Mouse (Mus musculus) heart, adult 18-20 months (tissue): ENCODE measurements around the gene Trpm4. TPM values are rescaled to one million over a fixed set of nuclear protein-coding genes. Genes with fewer than 3 reads are reported as not detected.

Experiments
- DNase-seq, 2 experiments: peaks; one replicate each; pipeline ENCODE4 v3.0.0; 2021 to 2022; ENCODE audit warnings: mixed read lengths in 1 of 2
- total RNA-seq, 2 experiments: library from RNA; stranded (reverse); gene quantifications; 2 replicates each; pipeline ENCODE4 v1.2.3; 2021

Gene Trpm4
- total RNA-seq, 2 experiments from 2014 or later: 20.0 to 27.9 TPM

- no peak for DNase-seq
These were observed 20.7 kb downstream of the Trpm4 start for GRCm38 (mm10) chr7:45312686-45313453.

- DNase-seq: no peak
These were observed 21.6 kb downstream of the Trpm4 start for GRCm38 (mm10) chr7:45312023-45312422.

GRCm38 (mm10) chr7:45309455-45309854 is 24.1 kb downstream of the Trpm4 start:
- DNase-seq: peak; percentile 29 to 63

DNA sequence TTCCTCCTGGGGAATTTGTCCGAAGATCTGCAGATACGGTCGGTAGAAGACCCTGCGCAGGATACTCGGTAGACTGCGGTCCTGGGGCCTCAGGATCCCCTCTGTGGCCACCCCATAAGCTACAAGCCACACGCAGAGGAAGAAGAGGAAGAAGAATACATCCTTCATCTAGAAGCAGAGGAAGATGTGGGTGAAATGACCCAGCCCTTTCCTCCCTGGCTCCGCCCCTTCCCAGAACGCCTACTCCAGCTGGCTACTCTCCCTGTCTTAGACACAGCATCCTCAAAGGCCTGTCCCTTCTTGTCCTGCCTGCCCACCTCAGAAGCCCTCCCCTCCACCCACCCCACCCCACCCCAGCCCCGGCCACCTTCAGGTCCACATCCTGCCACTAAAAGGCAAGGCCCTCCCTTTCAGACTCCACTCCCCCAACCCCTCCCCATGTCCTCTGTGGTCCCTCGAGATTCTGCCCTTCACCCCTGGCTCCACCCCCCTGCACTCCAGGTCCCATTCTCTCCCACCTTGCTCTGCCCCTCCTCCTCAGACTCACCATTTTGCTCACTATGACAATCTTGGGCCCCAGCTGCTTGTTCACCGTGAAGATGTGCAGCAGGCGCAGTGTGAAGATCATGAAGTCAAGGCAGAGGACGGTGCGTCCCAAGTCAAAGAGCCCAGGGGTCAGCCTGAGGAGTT is 24.9 kb downstream of the Trpm4 start:
- DNase-seq: peak in 1 of 2 experiments; percentile 26

DNA sequence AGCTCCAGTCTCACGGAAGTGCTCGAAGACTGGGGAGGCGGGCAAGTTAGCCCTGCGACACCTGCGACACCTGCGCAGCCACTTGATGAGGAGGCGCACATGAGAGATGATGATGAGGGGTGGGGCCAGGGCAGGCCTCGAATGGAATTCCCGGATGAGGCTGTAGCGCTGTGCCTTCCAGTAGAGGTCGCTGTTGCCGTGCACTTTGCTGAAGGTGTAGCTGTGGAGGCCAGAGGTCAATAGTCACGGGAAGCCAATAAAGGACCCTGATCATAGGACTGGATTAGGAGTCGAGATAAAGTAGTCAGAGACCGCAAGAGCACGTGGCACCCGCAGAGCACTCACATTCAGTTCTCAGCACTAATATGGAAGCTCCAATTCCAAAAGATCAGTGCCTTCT is 28.3 kb downstream of the Trpm4 start:
- DNase-seq: peak; percentile 36 to 63

DNA sequence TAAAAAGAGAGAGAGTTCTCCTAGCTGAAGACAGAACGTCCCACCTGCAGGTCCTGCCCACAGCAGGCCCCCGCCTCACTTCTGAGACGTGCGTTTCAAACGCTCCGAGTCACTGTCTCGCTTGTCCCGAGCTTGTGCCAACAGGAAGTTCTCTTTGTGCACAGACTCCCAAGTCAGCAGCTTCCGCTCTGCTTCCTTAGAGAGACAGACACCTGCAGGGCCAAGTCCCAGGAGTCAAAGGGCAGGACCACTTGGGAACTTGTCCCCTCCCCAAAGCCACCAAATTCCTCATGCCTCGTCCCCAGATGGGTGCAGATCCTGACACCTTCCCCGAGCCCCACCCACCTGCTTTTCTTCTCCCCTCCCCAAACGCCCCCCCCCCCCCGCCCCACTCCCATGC is 28.7 kb downstream of the Trpm4 start:
- no peak for DNase-seq

DNA sequence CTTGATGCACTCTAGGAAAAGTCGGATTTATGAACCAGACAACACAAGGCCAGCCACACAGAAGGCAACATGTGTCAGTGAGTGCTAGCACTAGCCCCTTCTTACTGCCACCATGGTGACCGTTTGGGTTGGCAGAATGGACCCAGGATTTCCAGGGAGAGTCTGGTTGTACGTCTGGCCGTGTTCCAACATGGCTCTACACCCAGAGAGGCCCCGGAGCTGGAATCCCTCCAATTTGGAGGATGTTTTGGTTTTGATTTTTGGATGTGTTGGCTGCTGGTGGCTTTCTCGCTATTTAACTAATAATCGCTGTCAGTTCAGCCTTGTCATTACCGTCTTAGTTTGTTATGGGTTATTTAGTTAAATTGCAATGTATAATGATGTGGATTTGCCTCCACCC is 31.0 kb downstream of the Trpm4 start:
- DNase-seq: no peak

GRCm38 (mm10) chr7:45300270-45300669 is 33.3 kb downstream of the Trpm4 start:
- peak; percentile 46 to 82 for DNase-seq

DNA sequence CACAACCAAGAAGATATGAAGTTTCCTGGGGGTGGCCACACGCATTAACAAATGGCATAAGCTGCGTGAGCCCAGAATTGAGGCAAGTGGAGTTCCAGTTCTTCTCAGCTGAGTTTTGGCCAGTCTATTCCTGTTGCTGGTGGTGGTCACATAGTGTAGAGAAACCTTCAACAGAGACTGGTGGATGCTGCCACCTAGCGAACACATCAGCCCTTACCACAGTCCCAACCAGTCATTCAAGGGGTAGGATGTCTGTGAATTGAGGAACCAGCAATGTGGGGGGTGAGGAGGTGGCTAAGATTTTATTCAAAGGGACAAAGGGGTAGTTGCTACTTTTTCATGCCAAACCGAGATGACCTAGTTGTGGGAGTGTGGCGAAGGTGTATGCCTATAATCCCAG is 33.8 kb downstream of the Trpm4 start:
- peak; percentile 53 to 63 for DNase-seq

DNA sequence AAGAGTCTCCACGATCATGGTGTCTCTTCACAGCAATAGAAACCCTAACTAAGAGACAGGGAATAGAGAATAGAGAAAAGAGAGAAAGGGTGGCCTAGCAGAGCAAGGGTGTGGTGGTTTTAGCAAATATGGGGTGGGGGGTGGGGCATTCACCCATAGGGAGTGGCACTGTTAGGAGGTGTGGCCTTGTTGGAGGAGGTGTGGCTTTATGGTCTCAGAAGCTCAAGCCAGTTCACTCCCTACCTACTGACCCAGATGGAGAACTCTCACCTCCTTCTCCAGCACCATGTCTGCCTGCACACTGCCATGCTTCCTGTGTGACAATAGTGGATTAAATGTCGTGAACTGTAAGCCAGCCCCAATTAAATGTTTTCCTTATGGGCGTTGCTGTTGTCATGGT is 36.0 kb downstream of the Trpm4 start:
- DNase-seq: no peak

DNA sequence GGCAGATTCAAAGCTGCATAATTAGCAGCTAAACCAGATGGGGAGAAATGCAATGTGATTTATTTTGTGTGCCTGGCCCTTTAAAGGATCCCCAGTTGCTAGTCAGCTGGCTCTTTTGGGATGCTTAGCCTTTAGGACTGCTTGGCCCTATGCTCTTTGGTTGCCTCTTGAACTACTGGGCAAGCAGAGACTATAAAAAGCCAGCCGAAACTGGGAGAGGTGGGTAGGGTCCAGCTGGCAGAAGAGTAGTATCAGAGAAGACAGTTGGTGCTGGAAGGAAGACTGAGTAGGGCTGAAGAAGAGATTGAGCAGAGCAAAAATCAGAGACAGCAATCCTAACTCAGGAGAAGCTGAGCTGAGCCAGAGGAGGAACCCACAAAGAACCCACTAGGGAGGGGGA is 37.0 kb downstream of the Trpm4 start:
- no peak for DNase-seq

DNA sequence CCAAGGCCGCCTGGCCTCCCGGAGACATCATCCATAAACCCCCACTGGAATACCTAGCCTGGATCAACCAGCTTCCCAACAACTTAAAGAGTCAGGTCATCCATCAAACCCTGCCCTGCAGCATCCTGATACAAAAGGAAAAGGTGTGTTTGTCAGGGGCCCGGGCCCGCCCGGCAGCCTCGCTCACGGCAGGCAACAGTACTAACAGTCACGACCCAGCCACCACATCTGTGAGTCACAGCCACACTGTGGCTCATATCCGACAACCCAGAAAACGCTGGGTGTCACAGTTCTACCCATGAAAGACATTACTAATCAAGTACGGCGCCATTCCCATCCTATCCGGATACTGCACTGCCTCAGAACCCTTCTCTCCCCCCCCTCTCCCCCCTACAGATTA is 47.1 kb downstream of the Trpm4 start:
- no peak for DNase-seq

DNA sequence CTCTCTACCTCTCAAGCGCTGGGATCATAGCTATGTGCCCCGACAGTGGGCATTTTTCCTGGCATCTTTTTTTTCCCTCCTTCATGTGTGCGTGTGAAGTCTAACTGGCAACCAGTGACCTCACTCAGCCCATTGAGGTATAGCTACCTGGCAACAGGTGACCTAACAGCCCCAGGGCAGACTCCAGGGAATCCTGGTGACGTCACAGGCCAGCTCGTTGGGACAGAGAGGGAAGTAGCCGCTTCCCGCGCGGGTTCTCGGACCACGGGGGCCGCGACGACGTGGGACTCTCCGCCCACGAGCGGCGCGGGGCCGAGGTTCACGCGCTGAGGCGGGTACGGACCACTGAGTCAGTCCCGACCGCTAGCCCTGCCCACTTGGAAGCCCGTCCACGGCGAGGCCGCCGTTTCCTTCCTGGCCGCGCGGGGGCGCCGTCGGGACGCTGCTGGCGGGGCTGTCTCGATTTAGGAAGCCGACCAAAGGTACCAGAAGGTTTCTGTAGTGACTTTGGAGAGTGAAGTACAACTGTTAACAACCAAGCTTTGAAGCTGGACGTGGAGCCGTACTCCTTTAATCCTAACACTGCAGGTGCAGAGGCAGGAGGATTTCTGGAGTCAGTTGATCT is 56.3 kb downstream of the Trpm4 start, which contains the start of gene Slc6a21:
Slc6a21 (plus strand) TSS at position 378 of the 625 bp plus-strand sequence.
- DNase-seq: peak; percentile 74 to 86

- DNase-seq: no peak
These were observed 59.9 kb downstream of the Trpm4 start for GRCm38 (mm10) chr7:45273672-45274071.

DNA sequence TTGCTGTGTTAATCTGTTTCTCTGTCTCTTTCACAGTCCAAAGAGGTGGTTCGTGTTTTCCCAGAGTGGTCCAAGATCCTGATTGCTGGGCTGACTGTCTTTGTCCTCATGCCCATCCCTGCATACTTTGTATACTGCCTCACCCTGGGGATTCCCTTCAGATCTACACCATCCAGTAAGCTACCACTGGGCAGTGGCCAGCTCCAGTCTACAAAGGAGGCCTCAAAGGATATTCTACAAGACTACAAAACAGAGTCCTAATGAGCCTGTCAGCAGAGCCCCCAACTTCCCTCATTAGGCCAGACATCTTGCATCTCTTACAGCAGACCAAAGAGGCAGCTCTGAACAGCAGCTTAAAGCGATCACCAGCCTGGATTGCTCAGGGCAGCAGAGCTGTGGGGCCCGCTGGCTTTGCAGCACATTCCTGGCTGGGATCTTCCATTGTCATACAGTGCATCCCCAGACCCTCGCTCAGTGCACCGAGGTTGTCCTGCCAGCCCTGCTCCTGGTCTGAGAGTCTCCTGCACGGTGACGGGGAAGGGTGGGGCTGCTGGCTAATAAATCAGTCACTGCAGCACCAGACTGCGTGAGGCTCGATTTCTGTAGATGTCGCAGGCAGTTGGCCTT is 60.7 kb downstream of the Trpm4 start:
- DNase-seq: no peak

DNA sequence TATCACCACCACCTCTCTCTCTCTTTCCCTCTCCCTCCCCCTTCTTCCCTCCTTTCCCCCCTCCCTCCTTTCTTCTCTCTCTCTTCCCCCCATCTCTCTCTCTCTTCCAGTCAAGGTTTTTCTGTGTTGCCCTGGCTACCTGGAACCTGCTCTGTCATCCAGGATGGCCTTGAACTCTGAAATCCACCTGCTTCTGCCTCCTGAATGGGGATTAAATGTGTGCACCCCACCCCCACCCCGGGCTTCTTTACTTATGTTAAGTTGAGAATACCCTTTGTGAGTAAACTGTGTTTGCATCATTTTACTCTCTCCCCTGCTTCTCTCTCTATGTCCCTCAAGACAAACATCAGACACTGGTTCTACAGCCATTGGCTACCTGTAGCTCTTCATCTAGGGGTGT is 68.1 kb downstream of the Trpm4 start:
- no peak for DNase-seq

GRCm38 (mm10) chr7:45264348-45264747 is 69.2 kb downstream of the Trpm4 start:
- DNase-seq: no peak

DNA sequence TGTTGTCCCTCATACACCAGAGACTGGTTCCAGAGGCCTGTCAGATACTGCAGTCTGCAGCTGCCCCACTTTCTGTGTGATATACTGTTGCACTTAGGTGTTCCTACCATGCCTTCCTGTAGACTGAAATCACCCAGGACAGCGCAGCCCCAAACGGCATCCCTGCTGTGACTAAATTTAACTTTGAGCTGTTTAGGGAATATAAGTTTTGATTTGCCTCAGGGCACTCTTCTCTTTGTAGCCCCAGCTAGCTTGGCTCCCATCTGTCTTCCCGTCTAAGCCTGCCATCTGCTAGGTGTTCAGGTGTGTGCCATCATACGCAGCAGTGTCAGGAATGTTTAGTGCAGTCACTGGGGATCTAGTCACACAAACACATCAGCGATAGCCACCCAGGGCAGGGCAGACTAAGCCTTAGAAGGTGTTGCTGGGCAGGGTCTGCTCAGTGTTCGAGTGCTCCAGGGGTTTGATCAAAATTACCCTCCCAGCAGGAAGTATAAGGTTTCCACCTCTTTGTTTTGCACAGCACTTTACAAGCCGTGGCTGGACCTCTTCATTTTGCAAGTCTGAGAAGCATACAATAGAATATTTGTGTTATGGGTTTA is 70.5 kb downstream of the Trpm4 start:
- no peak for DNase-seq

DNA sequence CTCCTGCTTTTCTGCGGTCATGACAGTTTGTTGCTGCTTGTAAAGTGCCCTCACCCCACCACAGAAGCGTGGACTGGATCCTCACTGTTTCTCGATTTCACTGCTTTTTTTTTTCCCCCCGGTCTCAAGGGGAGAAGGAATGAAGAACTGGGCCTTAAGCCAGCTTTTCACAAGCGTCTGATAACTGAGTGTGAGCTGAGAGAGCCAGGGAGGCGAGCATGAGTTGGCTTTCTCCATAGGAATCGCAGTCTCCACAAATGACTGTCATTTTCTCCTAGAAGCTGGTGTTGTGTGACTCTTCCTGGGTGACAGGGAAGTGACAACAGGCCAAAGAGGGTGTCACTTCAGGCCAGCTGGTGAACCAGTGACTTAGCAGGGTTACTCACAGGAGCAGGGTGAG is 71.3 kb downstream of the Trpm4 start:
- DNase-seq: peak; percentile 19 to 25

DNA sequence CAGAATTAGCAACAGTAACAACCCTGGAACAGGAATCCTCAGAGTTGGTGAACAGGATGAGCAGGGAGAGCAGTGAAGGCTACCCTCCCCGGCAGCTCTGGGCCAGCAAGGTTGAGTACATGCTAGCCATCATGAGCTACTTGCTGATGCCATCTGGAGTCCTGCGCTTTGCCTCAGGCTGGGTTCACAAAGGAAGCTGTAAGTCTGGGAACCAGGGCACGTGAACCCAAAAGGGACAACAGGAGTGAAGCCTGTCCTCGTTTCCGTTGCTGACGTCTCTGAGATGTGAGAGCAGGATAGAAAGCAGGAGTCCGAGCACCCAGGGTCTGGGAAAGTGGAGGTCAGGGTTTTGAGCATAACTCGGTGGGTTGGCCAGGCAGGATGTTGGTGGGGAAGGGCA is 74.3 kb downstream of the Trpm4 start:
- no peak for DNase-seq

GRCm38 (mm10) chr7:45257063-45257840 is 76.3 kb downstream of the Trpm4 start:
- DNase-seq: no peak

DNA sequence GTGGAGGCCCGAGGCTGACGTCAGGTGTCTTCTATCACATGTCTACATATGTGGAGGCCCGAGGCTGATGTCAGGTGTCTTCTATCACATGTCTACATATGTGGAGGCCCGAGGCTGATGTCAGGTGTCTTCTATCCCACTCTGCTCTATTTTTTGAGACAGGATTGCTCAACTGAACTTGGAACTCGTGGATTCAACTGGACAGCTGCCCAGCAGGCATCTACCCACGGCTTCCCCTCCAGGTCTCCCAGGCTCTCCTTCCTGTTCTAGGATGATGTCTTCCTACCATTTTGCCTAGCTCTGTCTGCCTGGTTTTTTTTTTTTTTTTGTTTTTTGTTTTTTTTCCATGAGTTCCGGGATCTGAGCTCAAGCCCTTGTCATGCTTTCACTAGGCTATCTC is 77.8 kb downstream of the Trpm4 start:
- peak; percentile 58 to 62 for DNase-seq
